Mouse (Mus musculus) left cerebral cortex, adult 2 months (tissue): ENCODE data around the gene Gm14862. TPM values are rescaled to one million over a fixed set of nuclear protein-coding genes. Genes with fewer than 3 reads are reported as not detected.
"Not testable (repeated sequence)": the region's sequence is repeated elsewhere in the genome, so short reads cannot be mapped to it uniquely, and the experiment has no call there.

Experiments
- DNase-seq, 2 experiments: peaks; one replicate each; pipeline ENCODE4 v3.0.0; 2021 to 2022; ENCODE audit warnings: low spot score in 2 of 2, mixed read lengths in 1 of 2; ENCODE audit errors: extremely low spot score in 1 of 2
- H3K27ac ChIP-seq: fragments of 200-600 bp; 2 replicates; pipeline ENCODE4 v1.8.1; 2022
- H3K4me3 ChIP-seq: fragments of 200-600 bp; 2 replicates; pipeline ENCODE4 v1.8.1; 2022
- CTCF ChIP-seq: fragments of 200-600 bp; IDR thresholded peaks from 2 replicates; pipeline ENCODE4 v1.8.1; 2022; ENCODE audit warnings: antibody characterized with exemption, mild to moderate bottlenecking, moderate library complexity
- intact Hi-C: fragments of 180-260 bp; cut with DNase I; formaldehyde crosslinking; loops from one replicate; pipeline ENCODE4 v1.15.1; 2025
- long read RNA-seq, 2 experiments: library from polyadenylated mRNA; stranded (forward); transcript quantifications; one replicate each; pipeline ENCODE4 v2.0.0; 2021; ENCODE audit warnings: borderline mapping rate in 2 of 2
- total RNA-seq, 2 experiments: library from RNA; stranded (reverse); gene quantifications; 2 replicates each; pipeline ENCODE4 v1.2.3; 2021

The Gm14862 gene
- total RNA-seq: not detected
- long read RNA-seq, experiment 1: 0 reads
- long read RNA-seq, experiment 2: 0 reads

DNA sequence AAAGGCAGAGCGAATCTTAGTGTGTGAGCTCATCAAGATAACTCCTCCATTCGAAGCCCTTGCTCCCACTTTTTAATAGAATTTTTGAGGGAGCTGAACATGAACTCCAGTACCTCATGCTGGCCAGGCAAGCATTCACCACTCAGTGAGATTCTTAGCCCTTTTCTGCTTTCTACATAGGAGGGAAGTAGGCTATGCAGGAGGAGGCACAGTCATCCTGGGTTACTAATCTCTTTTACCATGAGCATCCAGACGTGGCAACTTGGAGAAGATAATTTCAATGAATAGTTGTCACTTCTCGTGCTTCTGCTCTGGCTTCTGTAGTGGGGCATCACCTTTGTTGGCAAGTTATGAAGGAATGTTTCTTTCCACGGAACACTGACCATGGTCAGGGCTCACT is at the start of gene Gm14862:
TSS of gene Gm14862 (minus strand) at position 134 of the 400 bp plus-strand sequence.
- no peak for DNase-seq
- intact Hi-C loops: no loop called here

GRCm38 (mm10) chrX:9303455-9303854 is 46.8 kb upstream of the Gm14862 start:
- no peak for TF ChIP-seq CTCF
- DNase-seq: no peak
- no peak overlapping the region for H3K4me3 ChIP-seq
- no peak overlapping the region for H3K27ac ChIP-seq
- intact Hi-C loops: no loop called here

More for the DNA sequence above, at the start of gene Gm14862:
- no peak for TF ChIP-seq CTCF
- Histone ChIP-seq H3K27ac (no peak within 1 kb of the TSS), H3K4me3 (no peak within 1 kb of the TSS)

GRCm38 (mm10) chrX:9302791-9303190 is 46.1 kb upstream of the Gm14862 start:
- Histone ChIP-seq H3K4me3 (no peak overlapping the region), H3K27ac (no peak overlapping the region)
- no peak for DNase-seq
- intact Hi-C loops: no loop called here
- TF ChIP-seq CTCF: no peak

GRCm38 (mm10) chrX:9298413-9298864 is 41.7 kb upstream of the Gm14862 start:
- intact Hi-C loops: no loop called here
- no peak; the same call in none of the 2 replicates for TF ChIP-seq CTCF
- no peak for DNase-seq
- no peak overlapping the region for H3K4me3 ChIP-seq
- no peak overlapping the region for H3K27ac ChIP-seq

DNA sequence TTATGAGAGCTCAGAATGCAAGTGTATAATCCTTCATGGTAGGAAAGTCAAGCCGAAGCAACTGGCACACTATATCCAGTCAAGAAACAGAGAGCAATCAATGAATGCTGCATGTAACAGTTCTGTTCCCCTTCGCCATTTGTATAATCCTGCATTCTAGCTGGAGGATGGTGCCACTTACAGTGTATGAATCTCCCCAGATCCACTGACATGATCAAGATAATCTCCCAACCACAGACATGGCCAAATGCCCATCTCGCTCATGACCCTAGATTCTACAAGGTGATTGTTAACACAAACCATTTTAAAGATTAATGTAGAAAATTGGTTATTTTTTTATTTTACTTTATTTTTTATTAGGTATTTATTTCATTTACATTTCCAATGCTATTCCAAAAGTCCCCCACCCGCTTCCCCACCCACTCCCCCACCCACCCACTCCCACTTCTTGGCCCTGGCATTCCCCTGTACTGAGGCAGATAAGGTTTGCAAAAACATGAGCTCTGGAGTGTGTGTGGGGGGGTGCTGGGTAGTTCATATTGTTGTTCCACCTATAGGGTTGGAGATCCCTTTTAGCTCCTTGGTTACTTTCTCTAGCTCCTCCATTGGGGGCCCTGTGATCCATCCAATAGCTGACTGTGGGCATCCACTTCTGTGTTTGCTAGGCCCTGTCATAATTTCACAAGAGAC is 36.6 kb upstream of the Gm14862 start:
- H3K27ac ChIP-seq, DNase-seq, intact Hi-C loops, H3K4me3 ChIP-seq: not testable (repeated sequence)

- intact Hi-C loops: not testable (repeated sequence)
These were observed 26.8 kb upstream of the Gm14862 start, which contains the start of gene H2al1m for GRCm38 (mm10) chrX:9283464-9283863. Gene H2al1m, plus strand, starts transcription at chrX:9283764.

GRCm38 (mm10) chrX:9274321-9274720 is 17.6 kb upstream of the Gm14862 start:
- no peak overlapping the region for H3K4me3 ChIP-seq
- intact Hi-C loops: no loop called here
- H3K27ac ChIP-seq: no peak overlapping the region
- TF ChIP-seq CTCF: no peak
- DNase-seq: no peak

More at GRCm38 (mm10) chrX:9283464-9283863, 26.8 kb upstream of the Gm14862 start, which contains the start of gene H2al1m:
- H3K27ac ChIP-seq, DNase-seq, H3K4me3 ChIP-seq: not testable (repeated sequence)

- no peak for TF ChIP-seq CTCF
- H3K4me3 ChIP-seq: peak overlapping the region; percentile 61
- no peak for DNase-seq
- intact Hi-C loops: no loop called here
- H3K27ac ChIP-seq: peak overlapping the region; percentile 64; the same call in 1 of the 2 replicates
These were observed 16.8 kb upstream of the Gm14862 start for GRCm38 (mm10) chrX:9273377-9274002.

DNA sequence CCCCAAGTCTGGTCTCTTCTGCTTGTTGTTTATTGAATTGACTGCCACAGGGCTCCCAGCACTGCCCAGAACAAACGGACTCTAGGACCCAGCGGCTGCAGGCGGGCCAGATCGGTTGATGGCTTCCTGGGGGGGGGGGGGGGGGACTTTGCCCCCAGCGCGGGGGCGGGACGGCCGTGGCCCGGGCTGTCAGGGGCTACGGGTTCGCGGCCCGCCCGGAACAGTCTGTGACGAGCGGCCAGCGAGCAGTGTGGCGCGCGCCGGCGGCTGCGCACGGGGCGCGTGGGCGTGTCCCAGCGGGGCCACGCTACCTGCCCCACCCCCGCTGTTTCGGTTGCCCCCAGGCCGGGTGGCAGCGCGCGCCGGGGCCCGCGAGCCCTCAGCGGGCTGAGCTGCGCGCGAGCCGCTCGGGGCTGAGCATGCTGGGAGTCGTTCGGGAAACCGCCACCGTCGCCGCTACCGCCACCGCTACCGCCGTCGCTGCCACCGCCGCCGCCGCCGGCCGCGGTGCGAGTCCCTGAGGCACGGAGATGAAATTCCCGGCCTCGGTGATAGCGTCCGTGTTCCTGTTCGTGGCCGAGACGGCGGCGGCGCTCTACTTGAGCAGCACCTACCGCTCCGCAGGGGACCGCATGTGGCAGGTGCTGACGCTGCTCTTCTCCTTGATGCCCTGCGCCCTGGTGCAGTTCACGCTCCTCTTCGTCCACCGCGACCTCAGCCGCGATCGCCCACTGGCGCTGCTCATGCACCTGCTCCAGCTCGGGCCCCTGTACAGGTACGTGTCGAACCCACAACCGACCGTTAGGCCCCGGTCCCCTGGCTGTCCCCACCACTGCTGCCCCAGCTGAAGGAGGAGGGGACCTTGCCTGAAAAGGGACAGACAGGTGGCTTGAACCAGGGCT is 16.0 kb upstream of the Gm14862 start, which contains the start of gene Xk:
TSS of gene Xk (plus strand) at position 297 of the 902 bp plus-strand sequence.
- peak; percentile 38 to 47 for DNase-seq
- intact Hi-C loops: no loop called here
- H3K4me3 ChIP-seq: peak within 1 kb of the TSS; percentile 61
- TF ChIP-seq CTCF: no peak
- H3K27ac ChIP-seq: peak within 1 kb of the TSS; percentile 64

DNA sequence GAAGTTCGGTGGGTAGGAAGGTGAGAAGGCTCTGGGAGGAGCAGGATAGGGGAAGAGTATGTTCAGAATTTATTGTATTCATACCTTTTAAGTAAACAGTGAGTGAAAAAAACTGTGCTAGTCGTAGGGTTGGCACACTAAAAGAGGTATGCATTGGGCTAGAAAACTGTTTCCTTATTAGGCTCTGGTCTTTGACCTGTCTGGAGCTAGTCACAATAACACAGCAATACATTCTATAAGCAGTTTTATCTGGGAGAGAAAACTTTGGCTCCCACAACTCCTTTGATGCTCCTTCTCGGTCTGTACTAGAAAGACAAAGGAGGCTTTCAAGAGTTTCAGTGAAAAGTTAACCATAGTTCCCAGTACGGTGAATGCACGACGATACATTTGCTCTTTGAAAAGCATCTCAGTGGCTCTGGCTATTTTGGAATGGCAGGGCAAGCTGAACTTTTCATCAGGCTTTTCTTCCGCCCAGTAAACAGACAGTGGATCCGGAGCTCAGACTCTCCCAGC is 15.3 kb upstream of the Gm14862 start:
- Histone ChIP-seq H3K4me3 (peak overlapping the region; percentile 61), H3K27ac (0 out of 2 replicates have a peak overlapping the region, but pooled peaks have one; percentile 64)
- DNase-seq: no peak
- no peak for TF ChIP-seq CTCF
- intact Hi-C loops: no loop called here

DNA sequence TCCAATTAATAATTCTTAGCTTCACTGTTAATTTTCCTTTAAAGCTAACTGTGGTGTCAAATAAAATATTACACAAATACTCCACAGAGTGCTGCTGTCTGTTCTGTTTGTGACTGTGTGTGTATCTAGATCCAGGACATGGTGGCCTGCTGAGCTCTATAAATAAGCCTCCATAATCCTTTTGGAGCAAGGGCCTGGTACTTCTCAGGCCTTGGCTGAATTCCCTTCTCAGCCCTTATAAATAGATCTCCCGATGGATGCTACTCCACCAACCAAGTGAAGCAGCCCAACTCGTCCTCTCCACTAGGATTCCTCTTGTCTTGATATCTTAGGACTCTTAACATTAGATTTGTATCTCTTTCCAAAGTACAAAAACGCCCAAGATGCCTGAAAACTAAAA is 14.4 kb upstream of the Gm14862 start:
- no peak for DNase-seq
- no peak for TF ChIP-seq CTCF
- intact Hi-C loops: no loop called here
- Histone ChIP-seq H3K27ac (no peak overlapping the region), H3K4me3 (no peak overlapping the region)
